Mouse (Mus musculus) embryo, embryonic 11 days (tissue): Measurements from ENCODE around the gene Vmn2r78.
"Not testable (repeated sequence)": the region's sequence is repeated elsewhere in the genome, so short reads cannot be mapped to it uniquely, and the experiment has no call there.

Experiments
- DNase-seq: peaks from one replicate; pipeline ENCODE4 v3.0.0-alpha.2; 2015

Gene Vmn2r78

GRCm38 (mm10) chr7:86914794-86915193 is at the start of gene Vmn2r78:
Gene Vmn2r78, plus strand, starts transcription at chr7:86915094.
- not testable (repeated sequence) for DNase-seq

- DNase-seq, result no peak
Observed at GRCm38 (mm10) chr7:86889470-86890469, 25.1 kb upstream of the Vmn2r78 start.

GRCm38 (mm10) chr7:86937288-86937687 is 22.4 kb downstream of the Vmn2r78 start:
- no peak for DNase-seq

GRCm38 (mm10) chr7:86994700-86995099 is 79.8 kb downstream of the Vmn2r78 start:
- no peak for DNase-seq

GRCm38 (mm10) chr7:86995815-86996214 is 80.9 kb downstream of the Vmn2r78 start, which contains the start of gene Vmn2r79:
Gene Vmn2r79, plus strand, starts transcription at chr7:86996115.
- not testable (repeated sequence) for DNase-seq
